Mouse (Mus musculus): ENCODE results near the gene Helt.
"Not testable (repeated sequence)": the region's sequence is repeated elsewhere in the genome, so short reads cannot be mapped to it uniquely, and the experiment has no call there.

The Helt gene

GRCm38 (mm10) chr8:46296551-46296950 is 2.1 kb upstream of the Helt start:
- DNase-seq (ENCODE audit: low spot score), result no peak

- no peak for DNase-seq (ENCODE audit: low spot score)
Observed at GRCm38 (mm10) chr8:46295951-46296350, 1.5 kb upstream of the Helt start.

GRCm38 (mm10) chr8:46295101-46295534 is 647 bp upstream of the Helt start:
- DNase-seq (ENCODE audit: low spot score), result no peak

GRCm38 (mm10) chr8:46293741-46294151 is 725 bp downstream of the Helt start:
- DNase-seq (ENCODE audit: low spot score), result no peak

- DNase-seq (ENCODE audit: low spot score), result no peak
Observed at GRCm38 (mm10) chr8:46293201-46293600, 1.3 kb downstream of the Helt start.

- DNase-seq (ENCODE audit: low spot score), result no peak
Observed at GRCm38 (mm10) chr8:46291931-46292675, 2.4 kb downstream of the Helt start.

GRCm38 (mm10) chr8:46289274-46289673 is 5.2 kb downstream of the Helt start:
- no peak for DNase-seq (ENCODE audit: low spot score)

GRCm38 (mm10) chr8:46288021-46288420 is 6.5 kb downstream of the Helt start:
- DNase-seq (ENCODE audit: low spot score), result no peak

- no peak for DNase-seq (ENCODE audit: low spot score)
Observed at GRCm38 (mm10) chr8:46285980-46286379, 8.5 kb downstream of the Helt start.

GRCm38 (mm10) chr8:46281536-46281935 is 12.9 kb downstream of the Helt start:
- DNase-seq (ENCODE audit: low spot score), result peak; percentile 58

GRCm38 (mm10) chr8:46276939-46277338 is 17.5 kb downstream of the Helt start:
- no peak for DNase-seq (ENCODE audit: low spot score)

- no peak for DNase-seq (ENCODE audit: low spot score)
Observed at GRCm38 (mm10) chr8:46270741-46271140, 23.7 kb downstream of the Helt start.

GRCm38 (mm10) chr8:46270147-46270546 is 24.3 kb downstream of the Helt start:
- no peak for DNase-seq (ENCODE audit: low spot score)

- DNase-seq (ENCODE audit: low spot score), result no peak
Observed at GRCm38 (mm10) chr8:46266801-46267200, 27.7 kb downstream of the Helt start.

- not testable (repeated sequence) for DNase-seq (ENCODE audit: low spot score)
Observed at GRCm38 (mm10) chr8:46264206-46264605, 30.3 kb downstream of the Helt start.

GRCm38 (mm10) chr8:46257921-46258682 is 36.4 kb downstream of the Helt start:
- DNase-seq (ENCODE audit: low spot score), result no peak

GRCm38 (mm10) chr8:46252456-46252855 is 42.0 kb downstream of the Helt start:
- DNase-seq (ENCODE audit: low spot score), result no peak

- DNase-seq (ENCODE audit: low spot score), result no peak
Observed at GRCm38 (mm10) chr8:46251561-46251960, 42.9 kb downstream of the Helt start.

GRCm38 (mm10) chr8:46246346-46246745 is 48.1 kb downstream of the Helt start:
- peak; percentile 83 for DNase-seq (ENCODE audit: low spot score)

GRCm38 (mm10) chr8:46242946-46243345 is 51.5 kb downstream of the Helt start:
- no peak for DNase-seq (ENCODE audit: low spot score)
